Mouse (Mus musculus): ENCODE data around the gene Cntnap4. TPM values are rescaled to one million over a fixed set of nuclear protein-coding genes. Genes with fewer than 3 reads are reported as not detected.

The Cntnap4 gene
- polyA plus RNA-seq (2014; fragmentation: Illumina TruSeq; extraction: RNeasy Lipid Tissue Mini Kit (QIAGEN cat#74804); ENCODE audit: low read depth, low replicate concordance): 0.22 TPM

DNA sequence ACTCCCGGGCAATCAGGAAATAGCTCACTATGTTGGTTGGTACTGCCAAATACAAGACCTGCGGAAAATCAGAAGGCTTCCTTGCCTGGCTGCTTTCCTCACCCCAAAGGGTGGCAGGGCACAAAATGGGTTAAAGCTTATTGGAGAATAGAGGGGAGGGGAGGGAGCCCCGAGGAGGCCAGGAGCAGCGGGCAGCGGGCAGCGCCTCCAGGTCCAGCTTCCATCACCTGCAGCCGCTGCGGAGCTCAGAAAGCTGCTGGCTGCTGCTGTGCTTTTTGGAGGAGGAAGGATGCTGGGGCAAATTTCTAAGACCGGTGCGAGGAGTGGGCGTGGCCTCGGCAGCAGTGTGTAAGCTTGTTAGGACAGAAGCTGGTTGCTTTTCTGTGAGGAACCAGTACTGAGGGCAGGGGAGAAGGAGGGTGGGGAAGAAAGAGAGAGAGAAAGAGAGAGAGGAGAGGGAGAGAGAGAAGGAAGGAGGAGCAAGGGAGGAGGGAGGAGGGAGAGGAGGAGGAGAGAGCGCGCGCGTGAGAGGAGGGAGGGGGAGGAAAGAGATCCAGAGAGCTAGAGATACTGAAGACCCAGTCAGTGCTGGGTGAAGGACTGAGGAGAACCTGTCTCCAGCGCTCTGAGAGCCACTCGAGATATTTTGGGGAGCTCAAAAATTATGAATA is at the start of gene Cntnap4:
Gene Cntnap4 (plus strand): TSS at position 573 of the 671 bp plus-strand sequence.

All from testis, adult 10 weeks (tissue).